Mouse (Mus musculus) heart, postnatal 0 days (tissue): ENCODE results near the gene Helt. TPM values are rescaled to one million over a fixed set of nuclear protein-coding genes. Genes with fewer than 3 reads are reported as not detected.
A peak's percentile ranks its signal among the peaks of the same experiment; 100 is the strongest.

Experiments
- ATAC-seq: fragments of 200-750 bp; cut with Nextera tagmentation; 2 replicates; pipeline ENCODE4 v1.8.0; 2017; ENCODE audit warnings: low read depth, moderate number of reproducible peaks, moderate library complexity; ENCODE audit not compliant: insufficient read depth
- DNase-seq: peaks from one replicate; pipeline ENCODE4 v3.0.0-alpha.2; 2016; ENCODE audit warnings: low spot score
- H3K27ac ChIP-seq: fragments of 300-500 bp; sonication (generic); 2 replicates; pipeline ENCODE4 v1.5.1; 2014; ENCODE audit warnings: low read depth, mild to moderate bottlenecking
- H3K27me3 ChIP-seq: fragments of 300-500 bp; sonication (generic); 2 replicates; pipeline ENCODE4 v1.6.1; 2014; ENCODE audit warnings: low read length, mixed read lengths; ENCODE audit not compliant: control insufficient read depth, insufficient read depth
- H3K36me3 ChIP-seq: fragments of 300-500 bp; sonication (generic); replicated peaks from 2 replicates; pipeline ENCODE4 v1.6.1; 2014; ENCODE audit warnings: low read length, mixed read lengths; ENCODE audit not compliant: control insufficient read depth, insufficient read depth
- H3K4me1 ChIP-seq: fragments of 300-500 bp; sonication (generic); 2 replicates; pipeline ENCODE4 v1.6.1; 2014; ENCODE audit warnings: antibody characterized with exemption; ENCODE audit not compliant: control insufficient read depth, insufficient read depth
- H3K4me2 ChIP-seq: fragments of 300-500 bp; sonication (generic); 2 replicates; pipeline ENCODE4 v1.6.1; 2014; ENCODE audit warnings: low read depth, mild to moderate bottlenecking, low read length, moderate library complexity
- H3K4me3 ChIP-seq: fragments of 300-500 bp; sonication (generic); 2 replicates; pipeline ENCODE4 v1.5.1; 2014; ENCODE audit warnings: low read depth, low read length
- H3K9ac ChIP-seq: fragments of 300-500 bp; sonication (generic); replicated peaks from 2 replicates; pipeline ENCODE4 v1.6.1; 2014; ENCODE audit warnings: low read depth, low read length, mixed read lengths
- H3K9me3 ChIP-seq: fragments of 300-500 bp; sonication (generic); replicated peaks from 2 replicates; pipeline ENCODE4 v1.6.1; 2016; ENCODE audit warnings: low read length; ENCODE audit not compliant: control insufficient read depth
- CTCF ChIP-seq: IDR thresholded peaks from 2 replicates; pipeline ENCODE4 v1.5.1; 2016; ENCODE audit warnings: antibody characterized with exemption, control low read depth, low read depth
- EP300 ChIP-seq: IDR thresholded peaks from 2 replicates; pipeline ENCODE4 v1.6.1; 2016; ENCODE audit warnings: antibody characterized with exemption, low read depth
- WGBS: fragments of 180-500 bp; shearing (Covaris S2); extraction: QIAGEN DNeasy Blood & Tissue Kit; methylation state at CpG from one replicate; pipeline ENCODE4 v1.1.7; 2014; 5-methylcytosine and 5-hydroxymethylcytosine counted together
- polyA plus RNA-seq: library from polyadenylated mRNA; unstranded; fragments of >200 nt; fragmentation: Nextera tagmentation; extraction: Ambion mirVana; gene quantifications from 2 replicates; pipeline ENCODE4 v1.2.1, GENCODE M21; 2015
- total RNA-seq: library from RNA; depleted of rRNA; stranded (reverse); fragments of >200 nt; gene quantifications from 2 replicates; pipeline ENCODE4 v1.2.3, GENCODE M21; 2014; ENCODE audit warnings: low replicate concordance; rRNA removed

The Helt gene
- total and polyA plus RNA-seq, 2 experiments from 2014 or later, result not detected

- no peaks in the 10 kb centered on the region for H3K9me3 ChIP-seq
- H3K4me2 ChIP-seq, result no peak overlapping the region
- no peaks in the 10 kb centered on the region for H3K36me3 ChIP-seq
- TF ChIP-seq CTCF (no peak), EP300 (no peak)
- 0 out of 2 replicates have a peak, but pooled peaks cover 2% of the 10 kb centered on the region for H3K4me1 ChIP-seq
- no peak for DNase-seq
- H3K27ac ChIP-seq, result no peak overlapping the region
- H3K4me3 ChIP-seq, result no peak overlapping the region
- WGBS, result 53% methylated on average over 10 of the region's 10 CpGs
- H3K9ac ChIP-seq, result no peak overlapping the region
- no peak for ATAC-seq
- H3K27me3 ChIP-seq, result no peaks in the 10 kb centered on the region
These were observed 42.9 kb downstream of the Helt start for GRCm38 (mm10) chr8:46251561-46251960.

GRCm38 (mm10) chr8:46246346-46246745, 48.1 kb downstream of the Helt start:
- H3K9me3 ChIP-seq, result no peaks in the 10 kb centered on the region
- ATAC-seq, result no peak
- WGBS, result 20% methylated on average over 11 of the region's 11 CpGs
- H3K27me3 ChIP-seq, result no peaks in the 10 kb centered on the region
- no peaks in the 10 kb centered on the region for H3K36me3 ChIP-seq
- peak overlapping the region; percentile 53 for H3K4me2 ChIP-seq
- peak; percentile 23 for DNase-seq
- no peak overlapping the region for H3K27ac ChIP-seq
- 0 out of 2 replicates have a peak, but pooled peaks cover 8% of the 10 kb centered on the region for H3K4me1 ChIP-seq
- H3K9ac ChIP-seq, result 0 out of 2 replicates have a peak overlapping the region, but pooled peaks have one; percentile 21
- 0 out of 2 replicates have a peak overlapping the region, but pooled peaks have one; percentile 11 for H3K4me3 ChIP-seq
- TF ChIP-seq CTCF (no peak), EP300 (no peak)

- H3K9me3 ChIP-seq, result no peaks in the 10 kb centered on the region
- no peak for DNase-seq
- no peak for ATAC-seq
- no peaks in the 10 kb centered on the region for H3K36me3 ChIP-seq
- H3K4me3 ChIP-seq, result no peak overlapping the region
- no peaks in the 10 kb centered on the region for H3K27me3 ChIP-seq
- 0 out of 2 replicates have a peak, but pooled peaks cover 8% of the 10 kb centered on the region for H3K4me1 ChIP-seq
- TF ChIP-seq CTCF, result no peak
- TF ChIP-seq EP300, result no peak
- H3K27ac ChIP-seq, result no peak overlapping the region
- H3K9ac ChIP-seq, result no peak overlapping the region
- no peak overlapping the region for H3K4me2 ChIP-seq
- WGBS, result 48% methylated on average over 7 of the region's 7 CpGs
These were observed 51.5 kb downstream of the Helt start for GRCm38 (mm10) chr8:46242946-46243345.

Other genes with a start within 250 kb of the Helt start
- gene Cfap97, start 142.9 kb downstream of the Helt start, total RNA-seq, result 13.7 and 14.8 TPM in 2 replicates
- 22.0 and 22.4 TPM in 2 replicates for gene Cfap97, start 142.9 kb downstream of the Helt start, polyA plus RNA-seq
- gene Snx25, start 142.5 kb downstream of the Helt start, total RNA-seq, result 14.7 and 28.0 TPM in 2 replicates
- gene Snx25, start 142.5 kb downstream of the Helt start, polyA plus RNA-seq, result 2.4 and 4.0 TPM in 2 replicates
- 6,222 and 7,450 TPM in 2 replicates for gene Slc25a4, start 83.4 kb downstream of the Helt start, total RNA-seq
- gene Slc25a4, start 83.4 kb downstream of the Helt start, polyA plus RNA-seq, result 6,522 and 6,528 TPM in 2 replicates
- gene Acsl1, start 176.4 kb upstream of the Helt start, total RNA-seq, result 275 and 297 TPM in 2 replicates
- 271 and 291 TPM in 2 replicates for gene Acsl1, start 176.4 kb upstream of the Helt start, polyA plus RNA-seq